Mouse (Mus musculus): ENCODE measurements at regions not wholly inside any gene's neighbourhood (a gene's known extent, or its start where the extent isn't known, plus 50 kb on each side); places are given as distances from the start of the nearest gene placed in this dataset.

DNA sequence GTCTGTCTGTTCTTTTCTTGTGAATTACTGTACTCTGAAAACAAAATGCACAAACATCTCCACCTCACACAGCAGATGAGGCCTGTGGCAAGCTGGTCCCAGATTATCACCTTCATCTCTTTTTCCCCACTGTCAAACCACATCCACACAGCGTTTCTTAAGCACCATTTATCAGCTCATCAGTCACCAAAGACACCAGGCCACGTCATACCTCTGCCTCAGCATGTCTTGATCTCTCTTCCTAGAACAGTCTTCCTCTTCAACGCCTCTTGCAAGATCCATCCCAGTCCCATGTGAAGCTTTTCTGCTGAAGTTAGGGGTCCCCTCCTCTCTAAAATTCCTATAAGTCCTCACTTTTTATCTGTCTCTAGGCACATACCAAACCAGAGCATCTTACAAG, 340.8 kb upstream of the Acvr2a start:
- TF ChIP-seq CTCF (IDR thresholded peaks at IDR 0.05; ENCODE audit: extremely low read depth, insufficient read depth, low read length) (no peak), POLR2A (IDR thresholded peaks at IDR 0.05; ENCODE audit: extremely low read depth, insufficient read depth, low read length) (no peak)

Measured in cortical plate, adult 2 months (tissue).